Mouse (Mus musculus): ENCODE measurements at regions not wholly inside any gene's neighbourhood (a gene's known extent, or its start where the extent isn't known, plus 50 kb on each side); places are given as distances from the start of the nearest gene placed in this dataset.

- no peak for DNase-seq
These were observed 67.3 kb downstream of the C1d start for GRCm38 (mm10) chr11:17324651-17325050.

GRCm38 (mm10) chr11:17325731-17326646 lies 68.6 kb downstream of the C1d start:
- no peak for DNase-seq

GRCm38 (mm10) chr11:17326695-17327094 lies 69.3 kb downstream of the C1d start:
- DNase-seq = no peak

GRCm38 (mm10) chr11:17351476-17351875 lies 94.1 kb downstream of the C1d start:
- DNase-seq = no peak

- DNase-seq = no peak
These were observed 95.1 kb downstream of the C1d start for GRCm38 (mm10) chr11:17352148-17353130.

- no peak for DNase-seq
These were observed 102.4 kb downstream of the C1d start for GRCm38 (mm10) chr11:17359698-17360254.

- no peak for DNase-seq
These were observed 120.5 kb downstream of the C1d start for GRCm38 (mm10) chr11:17377859-17378258.

- no peak for DNase-seq
These were observed 129.4 kb downstream of the C1d start for GRCm38 (mm10) chr11:17386756-17387155.

GRCm38 (mm10) chr11:17393832-17394231 lies 136.5 kb downstream of the C1d start:
- no peak for DNase-seq

- no peak for DNase-seq
These were observed 157.2 kb downstream of the C1d start for GRCm38 (mm10) chr11:17414531-17414930.

- no peak for DNase-seq
These were observed 157.8 kb downstream of the C1d start for GRCm38 (mm10) chr11:17415144-17415543.

GRCm38 (mm10) chr11:17417656-17418289 lies 160.4 kb downstream of the C1d start:
- no peak for DNase-seq

GRCm38 (mm10) chr11:17442133-17442532 lies 184.8 kb downstream of the C1d start:
- no peak for DNase-seq

- DNase-seq = no peak
These were observed 191.9 kb downstream of the C1d start for GRCm38 (mm10) chr11:17449289-17449688.

- DNase-seq = no peak
These were observed 193.1 kb downstream of the C1d start for GRCm38 (mm10) chr11:17450360-17451045.

- DNase-seq = no peak
These were observed 194.1 kb downstream of the C1d start for GRCm38 (mm10) chr11:17451451-17451850.

- no peak for DNase-seq
These were observed 196.2 kb downstream of the C1d start for GRCm38 (mm10) chr11:17453530-17453929.

GRCm38 (mm10) chr11:17458946-17459345 lies 201.6 kb downstream of the C1d start:
- DNase-seq = no peak

GRCm38 (mm10) chr11:17460024-17460919 lies 202.9 kb downstream of the C1d start:
- no peak for DNase-seq

GRCm38 (mm10) chr11:17460920-17461279 lies 203.5 kb downstream of the C1d start:
- no peak for DNase-seq

- no peak for DNase-seq
These were observed 204.3 kb downstream of the C1d start for GRCm38 (mm10) chr11:17461701-17462100.

Measured in thymus, postnatal 4 days (tissue).